Mouse (Mus musculus): ENCODE measurements around the gene Ciz1. TPM values are rescaled to one million over a fixed set of nuclear protein-coding genes. Genes with fewer than 3 reads are reported as not detected.

The Ciz1 gene
- polyA plus RNA-seq, 1 experiment = 159 TPM

DNA sequence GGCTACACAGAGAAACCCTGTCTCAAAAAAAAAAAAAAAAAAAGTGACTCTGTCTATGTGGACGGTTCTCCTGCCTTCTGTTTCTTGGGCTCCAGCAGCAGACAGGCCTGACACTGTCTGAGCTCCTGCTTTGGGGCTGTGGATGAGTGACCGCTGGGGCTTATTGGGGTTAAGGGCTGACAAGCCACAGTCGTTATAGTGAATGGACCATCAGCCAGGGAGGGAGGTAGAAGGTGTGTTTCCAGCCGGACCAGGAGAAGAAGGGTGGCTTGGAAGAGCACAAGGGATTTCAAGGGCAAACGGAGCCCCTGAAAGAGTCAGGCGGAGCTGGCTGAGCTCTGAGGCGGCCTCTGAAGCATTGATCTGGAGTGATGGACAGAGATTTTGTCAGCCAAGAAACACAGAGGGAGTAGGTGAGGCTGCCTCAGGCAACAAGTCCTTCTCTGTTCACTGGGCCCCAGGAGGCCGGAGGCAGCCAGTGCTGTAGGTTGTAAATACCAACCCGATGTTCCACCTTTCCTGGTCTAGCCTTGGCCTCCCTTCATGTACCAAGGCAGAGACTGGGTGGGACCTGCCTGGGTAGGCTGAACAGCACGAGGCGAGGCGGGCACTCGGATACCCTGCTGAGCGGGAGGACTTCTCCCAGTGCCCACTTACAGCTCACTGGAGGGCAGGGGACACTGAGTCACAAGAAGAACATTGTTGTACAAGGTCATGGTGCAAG, 7.4 kb upstream of the Ciz1 start:
- TF ChIP-seq POLR2A (IDR thresholded peaks at IDR 0.05; ENCODE audit: borderline replicate concordance, insufficient read depth, low read length) (no peak), CTCF (IDR thresholded peaks at IDR 0.05; ENCODE audit: borderline replicate concordance, insufficient read depth, low read depth, low read length) (no peak)
- 32% methylated on average over 14 of the region's 14 CpGs for WGBS
- Histone ChIP-seq H3K27ac (ENCODE audit: insufficient read depth, low read length) (peak overlapping the region; percentile 98), H3K4me3 (replicated peaks; ENCODE audit: insufficient read depth, low read depth, low read length) (peak overlapping the region; percentile 1), H3K4me1 (ENCODE audit: control insufficient read depth, insufficient read depth, low read length) (peaks cover 80% of the 10 kb centered on the region), H3K27me3 (ENCODE audit: control insufficient read depth, insufficient read depth, low read length) (no peaks in the 10 kb centered on the region)
- DNase-seq = peak; percentile 47 to 58

DNA sequence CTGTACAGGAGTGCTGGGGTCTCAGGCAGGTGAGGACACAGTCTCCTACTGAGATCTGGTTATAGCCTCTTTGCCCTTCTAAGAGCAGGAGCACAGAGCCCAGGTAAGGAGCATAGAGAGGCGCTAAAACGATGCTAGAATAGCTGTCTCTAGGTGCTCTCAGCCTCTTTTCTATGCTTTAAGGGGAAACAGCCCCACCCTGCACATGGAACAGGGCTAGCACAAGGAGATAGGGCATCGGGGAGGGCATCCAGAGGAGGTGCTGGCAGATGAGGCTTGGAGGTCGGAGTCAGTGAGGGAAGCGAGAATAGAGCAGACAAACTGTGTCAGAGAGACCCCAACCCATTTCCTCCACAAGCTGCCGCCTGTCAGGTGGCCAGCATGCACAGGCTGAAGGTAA, 5.1 kb upstream of the Ciz1 start:
- peaks cover 64% of the 10 kb centered on the region for H3K4me1 ChIP-seq (ENCODE audit: control insufficient read depth, insufficient read depth, low read length)
- peak overlapping the region; percentile 100 for H3K27ac ChIP-seq (ENCODE audit: insufficient read depth, low read length)
- H3K27me3 ChIP-seq (ENCODE audit: control insufficient read depth, insufficient read depth, low read length) = no peaks in the 10 kb centered on the region
- no peak overlapping the region for H3K4me3 ChIP-seq (replicated peaks; ENCODE audit: insufficient read depth, low read depth, low read length)
- peak in 1 of 2 experiments; percentile 61 for DNase-seq
- TF ChIP-seq POLR2A (IDR thresholded peaks at IDR 0.05; ENCODE audit: borderline replicate concordance, insufficient read depth, low read length) (no peak), CTCF (IDR thresholded peaks at IDR 0.05; ENCODE audit: borderline replicate concordance, insufficient read depth, low read depth, low read length) (no peak)
- 25% methylated on average over 6 of the region's 6 CpGs for WGBS

DNA sequence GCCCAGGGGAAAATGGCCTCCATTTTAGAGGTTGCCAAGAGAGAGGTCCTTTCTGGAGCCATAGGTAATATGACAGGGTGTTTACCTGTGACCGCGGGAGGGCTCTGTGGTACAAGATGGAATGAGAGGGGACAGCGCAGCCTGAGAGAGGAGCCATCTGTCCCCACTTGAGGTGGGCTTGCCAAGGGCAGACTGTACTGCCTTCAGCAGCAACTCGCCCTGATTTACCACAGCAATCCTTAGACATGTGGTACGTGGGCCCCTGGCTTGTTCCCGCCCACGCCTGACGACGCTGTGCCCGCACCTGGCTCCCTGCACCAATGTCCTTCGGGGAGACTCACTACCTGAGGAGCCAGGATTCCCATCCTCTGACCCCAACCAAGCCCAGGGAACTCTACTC, 3.8 kb upstream of the Ciz1 start:
- Histone ChIP-seq H3K27ac (ENCODE audit: insufficient read depth, low read length) (peak overlapping the region; percentile 100), H3K4me3 (replicated peaks; ENCODE audit: insufficient read depth, low read depth, low read length) (peak overlapping the region; percentile 99), H3K4me1 (ENCODE audit: control insufficient read depth, insufficient read depth, low read length) (peaks cover 53% of the 10 kb centered on the region), H3K27me3 (ENCODE audit: control insufficient read depth, insufficient read depth, low read length) (no peaks in the 10 kb centered on the region)
- TF ChIP-seq POLR2A (IDR thresholded peaks at IDR 0.05; ENCODE audit: borderline replicate concordance, insufficient read depth, low read length) = 0 out of 2 replicates have a peak, but pooled peaks have one; percentile 30
- TF ChIP-seq CTCF (IDR thresholded peaks at IDR 0.05; ENCODE audit: borderline replicate concordance, insufficient read depth, low read depth, low read length) = 0 out of 2 replicates have a peak, but pooled peaks have one; percentile 1
- whole genome bisulfite sequencing = 16% methylated on average over 11 of the region's 11 CpGs
- DNase-seq = peak; percentile 79 to 83

DNA sequence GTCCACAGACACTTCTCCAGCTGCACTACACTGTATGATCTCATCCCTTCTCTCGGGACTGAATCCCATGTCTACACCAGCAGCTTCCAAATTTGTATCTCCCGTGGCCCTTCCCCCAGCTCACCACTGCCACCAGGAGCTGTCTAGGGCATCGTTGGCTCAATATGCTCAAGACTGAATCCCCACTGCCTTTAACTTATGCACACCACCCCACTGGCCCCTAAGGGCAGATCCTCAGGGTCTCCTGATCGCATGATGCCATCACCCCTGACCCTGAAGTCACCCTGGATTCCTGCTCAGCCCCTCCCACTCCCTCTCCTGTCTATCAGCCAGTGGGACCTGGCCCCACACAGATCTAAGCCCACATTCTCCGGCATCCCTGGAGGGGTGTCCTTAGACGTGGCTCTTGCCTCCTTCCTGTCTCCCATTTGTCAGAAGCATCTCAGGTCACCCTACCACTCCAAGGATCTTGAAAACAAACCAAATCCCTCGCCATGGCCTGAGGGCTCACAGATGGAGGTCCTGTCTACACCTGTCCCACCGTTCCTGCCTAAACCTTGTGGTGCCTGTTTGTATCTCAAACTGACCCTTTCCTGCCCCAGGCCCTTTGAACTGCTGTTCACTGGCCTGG, 2.4 kb upstream of the Ciz1 start:
- H3K27me3 ChIP-seq (ENCODE audit: control insufficient read depth, insufficient read depth, low read length) = no peaks in the 10 kb centered on the region
- 11% methylated on average over 8 of the region's 8 CpGs for WGBS
- TF ChIP-seq CTCF (IDR thresholded peaks at IDR 0.05; ENCODE audit: borderline replicate concordance, insufficient read depth, low read depth, low read length) (no peak), POLR2A (IDR thresholded peaks at IDR 0.05; ENCODE audit: borderline replicate concordance, insufficient read depth, low read length) (0 out of 2 replicates have a peak, but pooled peaks have one; percentile 18)
- peak; percentile 56 to 71 for DNase-seq
- peak overlapping the region; percentile 100 for H3K27ac ChIP-seq (ENCODE audit: insufficient read depth, low read length)
- H3K4me3 ChIP-seq (replicated peaks; ENCODE audit: insufficient read depth, low read depth, low read length) = peak overlapping the region; percentile 99
- H3K4me1 ChIP-seq (ENCODE audit: control insufficient read depth, insufficient read depth, low read length) = peaks cover 40% of the 10 kb centered on the region

DNA sequence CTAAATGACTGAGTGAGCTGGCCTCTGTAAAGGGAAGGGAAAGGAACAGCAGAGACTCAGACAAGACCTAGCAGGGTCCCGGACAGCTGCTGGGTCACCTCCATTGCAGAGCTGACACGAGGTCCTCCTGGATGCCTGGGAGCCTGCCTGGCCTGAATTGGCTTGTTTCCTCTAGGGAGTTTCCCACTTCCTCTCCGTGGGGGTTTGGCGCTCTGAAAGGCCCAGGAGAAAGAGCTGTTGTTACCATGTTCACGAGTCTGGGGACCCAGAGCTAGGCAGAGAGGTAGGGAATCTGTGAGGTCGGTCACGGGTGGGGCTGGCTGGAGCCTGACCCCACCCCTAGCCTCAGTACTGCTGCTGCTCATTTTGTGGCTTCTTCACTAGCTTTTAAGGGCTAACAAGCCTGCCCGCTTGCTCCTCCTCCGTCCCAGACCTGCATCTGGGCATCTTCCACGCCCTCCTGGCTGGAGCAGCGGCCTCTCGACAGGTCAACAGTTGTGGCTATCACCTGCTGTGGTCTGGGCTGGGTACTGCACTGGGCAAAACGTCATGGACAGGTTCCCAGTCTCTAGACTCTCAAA, 1.6 kb upstream of the Ciz1 start:
- peak; percentile 73 to 76 for DNase-seq
- WGBS = 5% methylated on average over 13 of the region's 13 CpGs
- Histone ChIP-seq H3K4me1 (ENCODE audit: control insufficient read depth, insufficient read depth, low read length) (peaks cover 36% of the 10 kb centered on the region), H3K27ac (ENCODE audit: insufficient read depth, low read length) (peak overlapping the region; percentile 100), H3K4me3 (replicated peaks; ENCODE audit: insufficient read depth, low read depth, low read length) (peak overlapping the region; percentile 99), H3K27me3 (ENCODE audit: control insufficient read depth, insufficient read depth, low read length) (no peaks in the 10 kb centered on the region)
- peak; percentile 29; the same call in 1 of the 2 replicates for TF ChIP-seq POLR2A (IDR thresholded peaks at IDR 0.05; ENCODE audit: borderline replicate concordance, insufficient read depth, low read length)
- TF ChIP-seq CTCF (IDR thresholded peaks at IDR 0.05; ENCODE audit: borderline replicate concordance, insufficient read depth, low read depth, low read length) = no peak

DNA sequence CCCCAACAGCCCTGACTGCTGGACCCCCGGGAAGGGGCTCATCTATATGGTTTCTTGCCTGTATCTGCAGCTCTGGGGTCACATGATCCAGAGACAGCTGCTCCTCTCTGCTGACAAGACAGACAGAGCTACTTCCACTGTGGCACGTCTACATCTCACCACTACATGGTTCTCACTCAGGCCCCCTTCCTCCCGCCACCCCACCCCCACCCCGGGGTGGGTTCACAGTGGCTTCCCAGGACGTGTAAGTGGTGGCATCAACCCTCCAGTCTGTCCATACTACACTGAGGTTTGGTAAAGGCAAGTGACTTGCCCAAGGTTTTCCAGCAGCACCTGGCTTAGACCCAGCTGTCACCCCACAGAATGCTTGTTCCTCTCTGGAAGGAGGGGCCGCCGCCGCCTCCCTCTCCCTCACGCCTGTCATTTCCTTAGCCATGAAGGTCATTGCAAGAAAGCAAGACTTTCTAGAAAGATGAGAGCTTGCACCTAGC, 611 bp upstream of the Ciz1 start:
- 21% methylated on average over 9 of the region's 9 CpGs for WGBS
- Histone ChIP-seq H3K4me1 (ENCODE audit: control insufficient read depth, insufficient read depth, low read length) (peaks cover 31% of the 10 kb centered on the region), H3K27ac (ENCODE audit: insufficient read depth, low read length) (peak overlapping the region; percentile 100), H3K27me3 (ENCODE audit: control insufficient read depth, insufficient read depth, low read length) (no peaks in the 10 kb centered on the region), H3K4me3 (replicated peaks; ENCODE audit: insufficient read depth, low read depth, low read length) (peak overlapping the region; percentile 99)
- TF ChIP-seq CTCF (IDR thresholded peaks at IDR 0.05; ENCODE audit: borderline replicate concordance, insufficient read depth, low read depth, low read length) (no peak), POLR2A (IDR thresholded peaks at IDR 0.05; ENCODE audit: borderline replicate concordance, insufficient read depth, low read length) (0 out of 2 replicates have a peak, but pooled peaks have one; percentile 6)
- peak; percentile 75 to 76 for DNase-seq

DNA sequence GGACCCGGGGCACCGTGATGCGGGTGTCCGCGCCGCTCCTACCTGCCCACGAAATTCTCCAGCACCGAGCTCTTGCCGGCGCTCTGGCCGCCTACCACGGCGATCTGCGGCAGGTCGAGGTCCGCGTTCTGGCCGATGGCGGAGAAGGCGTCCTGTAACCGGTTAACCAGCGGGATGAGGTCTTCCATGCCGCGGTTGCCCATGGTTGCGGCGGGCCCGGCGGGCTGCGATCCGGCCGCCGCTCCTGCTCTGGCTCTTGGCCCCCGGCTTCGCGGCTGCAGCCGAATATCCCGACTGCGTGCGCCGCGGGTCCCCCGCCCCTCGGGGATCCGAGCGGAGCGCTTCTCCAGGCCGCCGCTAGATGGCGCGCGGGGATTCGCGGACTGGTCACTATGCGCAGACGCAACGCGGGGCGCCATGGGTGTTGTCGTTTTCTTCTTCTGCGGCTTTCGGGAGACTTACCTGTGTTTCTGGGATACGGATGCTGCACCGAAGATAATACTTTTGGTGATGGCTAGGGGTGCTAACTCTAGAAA, 948 bp downstream of the Ciz1 start, which contains the start of gene Dnm1:
Gene Dnm1 (minus strand): TSS at position 332 of the 536 bp plus-strand sequence.
- peak within 1 kb of the TSS; percentile 99 for H3K4me3 ChIP-seq (replicated peaks; ENCODE audit: insufficient read depth, low read depth, low read length)
- peak within 1 kb of the TSS; percentile 100 for H3K27ac ChIP-seq (ENCODE audit: insufficient read depth, low read length)
- under 1% methylated on average over 63 of the region's 63 CpGs for WGBS
- peaks cover 20% of the 10 kb centered on the region for H3K4me1 ChIP-seq (ENCODE audit: control insufficient read depth, insufficient read depth, low read length)
- no peaks in the 10 kb centered on the region for H3K27me3 ChIP-seq (ENCODE audit: control insufficient read depth, insufficient read depth, low read length)
- peak; percentile 97 to 99 for DNase-seq
- TF ChIP-seq POLR2A (IDR thresholded peaks at IDR 0.05; ENCODE audit: borderline replicate concordance, insufficient read depth, low read length) (peak; percentile 88), CTCF (IDR thresholded peaks at IDR 0.05; ENCODE audit: borderline replicate concordance, insufficient read depth, low read depth, low read length) (peak; percentile 78)
